Mouse (Mus musculus) hindbrain, embryonic 15.5 days (tissue): ENCODE results near the gene Pdyn. TPM values are rescaled to one million over a fixed set of nuclear protein-coding genes. Genes with fewer than 3 reads are reported as not detected.

Experiments used
- ATAC-seq: fragments of 200-750 bp; cut with Nextera tagmentation; 2 replicates; pipeline ENCODE4 v1.8.0; 2017; ENCODE audit warnings: low read depth, moderate number of reproducible peaks, moderate TSS enrichment; ENCODE audit not compliant: low FRiP score
- H3K27ac ChIP-seq: fragments of 300-500 bp; sonication (generic); replicated peaks from 2 replicates; pipeline ENCODE4 v1.5.1; 2015; ENCODE audit warnings: mild to moderate bottlenecking, inconsistent platforms
- H3K27me3 ChIP-seq: fragments of 300-500 bp; sonication (generic); 2 replicates; pipeline ENCODE4 v1.6.1; 2015; ENCODE audit warnings: control low read depth, inconsistent platforms
- H3K36me3 ChIP-seq: fragments of 300-500 bp; sonication (generic); 2 replicates; pipeline ENCODE4 v1.6.1; 2015; ENCODE audit warnings: control low read depth, inconsistent platforms
- H3K4me1 ChIP-seq: fragments of 300-500 bp; sonication (generic); replicated peaks from 2 replicates; pipeline ENCODE4 v1.6.1; 2015; ENCODE audit warnings: control low read depth, inconsistent platforms
- H3K4me2 ChIP-seq: fragments of 300-500 bp; sonication (generic); 2 replicates; pipeline ENCODE4 v1.6.1; 2015; ENCODE audit warnings: moderate library complexity, mild to moderate bottlenecking, inconsistent platforms
- H3K4me3 ChIP-seq: fragments of 300-500 bp; sonication (generic); 2 replicates; pipeline ENCODE4 v1.5.1; 2015; ENCODE audit warnings: mild to moderate bottlenecking, inconsistent platforms
- H3K9ac ChIP-seq: fragments of 300-500 bp; sonication (generic); 2 replicates; pipeline ENCODE4 v1.6.1; 2015; ENCODE audit warnings: inconsistent platforms
- H3K9me3 ChIP-seq: fragments of 300-500 bp; sonication (generic); 2 replicates; pipeline ENCODE4 v1.6.1; 2016; ENCODE audit warnings: control low read depth, inconsistent platforms
- WGBS: fragments of 180-500 bp; shearing (Covaris S2); methylation state at CpG from one replicate; pipeline ENCODE4 v1.1.7; 2015; 5-methylcytosine and 5-hydroxymethylcytosine counted together
- polyA plus RNA-seq: library from polyadenylated mRNA; unstranded; fragments of >200 nt; fragmentation: Nextera tagmentation; extraction: Ambion mirVana; gene quantifications from 2 replicates; pipeline ENCODE4 v1.2.1, GENCODE M21; 2015

Gene Pdyn
- polyA plus RNA-seq: 15.3 and 19.9 TPM in 2 replicates

DNA sequence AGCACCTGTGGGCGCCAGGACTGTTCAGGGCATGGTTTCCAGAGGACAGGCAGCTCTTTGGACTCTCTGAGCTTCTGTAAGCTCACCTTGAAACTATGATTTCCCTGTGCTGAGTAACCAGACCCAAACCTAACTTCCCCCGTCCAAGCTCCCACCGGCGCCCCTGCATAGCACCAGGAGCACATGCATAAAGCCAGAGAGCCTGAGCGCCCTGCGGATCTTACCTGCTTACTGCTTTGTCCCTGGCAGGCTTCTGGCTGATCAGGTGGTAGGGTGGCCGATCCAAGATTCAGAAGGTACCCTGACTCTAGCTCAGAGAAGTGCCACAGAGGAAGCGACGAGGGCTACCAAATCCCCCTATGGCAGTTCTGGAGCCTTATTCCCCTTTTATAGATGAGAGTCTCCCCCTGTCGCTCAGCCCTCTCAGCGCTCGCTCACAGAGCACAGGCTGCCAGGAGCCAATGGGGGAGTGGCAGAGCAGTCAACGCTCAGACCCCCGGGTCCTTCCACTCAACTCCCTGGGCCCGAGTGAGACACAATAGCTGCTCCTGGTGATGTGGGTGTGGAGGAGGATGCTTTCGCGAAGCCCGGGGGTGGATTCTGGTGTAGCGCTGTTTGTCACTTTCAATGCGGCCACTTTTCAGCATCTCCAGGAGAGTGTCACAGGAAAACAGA lies at the start of gene Pdyn:
TSS of gene Pdyn (minus strand) at position 361 of the 675 bp plus-strand sequence.
- ATAC-seq: peak; percentile 83
- Histone ChIP-seq H3K4me2 (peak within 1 kb of the TSS; percentile 56), H3K4me1 (0 out of 2 replicates have a peak, but pooled peaks cover 10% of the 10 kb centered on the region), H3K27me3 (peaks cover 2% of the 10 kb centered on the region; the same call in 1 of the 2 replicates), H3K9ac (peak within 1 kb of the TSS; percentile 31; the same call in 1 of the 2 replicates), H3K36me3 (no peaks in the 10 kb centered on the region), H3K4me3 (peak within 1 kb of the TSS; percentile 30), H3K27ac (no peak within 1 kb of the TSS), H3K9me3 (no peaks in the 10 kb centered on the region)
- WGBS: 8% methylated on average over 20 of the region's 20 CpGs

- Histone ChIP-seq H3K27me3 (no peaks in the 10 kb centered on the region; the same call in 1 of the 2 replicates), H3K36me3 (no peaks in the 10 kb centered on the region), H3K4me3 (no peak overlapping the region), H3K27ac (no peak overlapping the region), H3K4me1 (no peaks in the 10 kb centered on the region), H3K9me3 (no peaks in the 10 kb centered on the region), H3K9ac (no peak overlapping the region), H3K4me2 (no peak overlapping the region)
- WGBS: 93% methylated on average over 7 of the region's 7 CpGs
- ATAC-seq: no peak
Measured at GRCm38 (mm10) chr2:129742016-129742415, 42.4 kb upstream of the Pdyn start.

GRCm38 (mm10) chr2:129740515-129740914 lies 40.9 kb upstream of the Pdyn start:
- 85% methylated on average over 3 of the region's 3 CpGs for WGBS

GRCm38 (mm10) chr2:129734031-129734430 lies 34.4 kb upstream of the Pdyn start:
- Histone ChIP-seq H3K9ac (no peak overlapping the region), H3K4me1 (no peaks in the 10 kb centered on the region), H3K4me2 (no peak overlapping the region), H3K4me3 (no peak overlapping the region), H3K36me3 (no peaks in the 10 kb centered on the region), H3K27ac (no peak overlapping the region), H3K27me3 (no peaks in the 10 kb centered on the region), H3K9me3 (no peaks in the 10 kb centered on the region)
- WGBS: 84% methylated on average over 8 of the region's 8 CpGs
- ATAC-seq: no peak

More at GRCm38 (mm10) chr2:129740515-129740914, 40.9 kb upstream of the Pdyn start:
- Histone ChIP-seq H3K9ac (no peak overlapping the region), H3K27me3 (no peaks in the 10 kb centered on the region), H3K27ac (no peak overlapping the region), H3K4me2 (no peak overlapping the region), H3K4me1 (no peaks in the 10 kb centered on the region), H3K36me3 (no peaks in the 10 kb centered on the region), H3K9me3 (no peaks in the 10 kb centered on the region), H3K4me3 (no peak overlapping the region)
- no peak for ATAC-seq

DNA sequence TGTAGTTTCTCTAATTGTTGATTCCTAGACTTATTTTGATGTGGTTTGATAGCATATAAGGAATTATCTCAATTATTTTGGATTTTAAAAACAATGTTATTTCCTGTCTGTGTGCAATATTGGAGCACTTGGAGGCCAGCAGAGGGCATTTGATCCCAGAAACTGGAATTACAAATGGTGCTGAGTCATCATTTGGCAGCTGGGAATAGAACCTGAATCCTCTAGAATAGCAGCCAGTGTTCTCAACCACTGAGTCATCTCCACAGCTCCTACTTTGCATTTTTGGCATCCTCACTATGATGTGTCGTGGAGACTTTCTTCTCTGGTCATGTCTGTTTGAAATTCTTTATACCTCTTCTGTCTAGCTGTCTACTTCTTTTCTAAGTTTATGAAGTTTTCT lies 30.0 kb upstream of the Pdyn start:
- no peaks in the 10 kb centered on the region for H3K36me3 ChIP-seq
- H3K4me1 ChIP-seq: no peaks in the 10 kb centered on the region
- no peak overlapping the region for H3K4me2 ChIP-seq
- no peak overlapping the region for H3K4me3 ChIP-seq
- H3K9ac ChIP-seq: no peak overlapping the region
- ATAC-seq: no peak
- H3K27me3 ChIP-seq: no peaks in the 10 kb centered on the region
- H3K27ac ChIP-seq: no peak overlapping the region
- no peaks in the 10 kb centered on the region for H3K9me3 ChIP-seq
- WGBS: 80% methylated on average over 1 of the region's 1 CpGs

DNA sequence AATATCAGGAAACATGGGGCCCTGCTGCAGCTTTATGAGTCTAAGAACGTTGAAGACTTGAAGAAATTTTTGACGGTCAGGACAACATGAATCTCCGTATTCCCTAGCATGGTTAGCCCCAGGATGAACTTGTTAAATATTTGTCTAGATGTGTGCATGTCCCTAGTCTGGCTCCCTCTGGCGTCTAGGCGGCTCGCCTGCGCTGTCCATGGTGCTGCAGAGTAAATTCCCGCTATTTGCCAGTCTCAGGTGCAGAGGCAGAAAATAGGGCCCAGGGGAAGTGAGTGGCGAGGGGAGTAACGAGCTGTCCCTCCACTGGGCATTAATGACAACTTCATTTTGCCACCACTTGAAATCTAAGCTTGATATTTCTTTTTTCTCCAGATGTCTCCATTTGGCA lies 16.0 kb upstream of the Pdyn start:
- Histone ChIP-seq H3K9me3 (no peaks in the 10 kb centered on the region), H3K4me2 (no peak overlapping the region), H3K27me3 (no peaks in the 10 kb centered on the region), H3K9ac (no peak overlapping the region), H3K4me1 (no peaks in the 10 kb centered on the region), H3K4me3 (no peak overlapping the region), H3K36me3 (no peaks in the 10 kb centered on the region), H3K27ac (no peak overlapping the region)
- 17% methylated on average over 10 of the region's 10 CpGs for WGBS
- ATAC-seq: no peak

- WGBS: 74% methylated on average over 5 of the region's 5 CpGs
- ATAC-seq: no peak
- Histone ChIP-seq H3K27me3 (no peaks in the 10 kb centered on the region), H3K4me3 (no peak overlapping the region), H3K4me1 (no peaks in the 10 kb centered on the region), H3K4me2 (no peak overlapping the region), H3K9me3 (no peaks in the 10 kb centered on the region), H3K9ac (no peak overlapping the region), H3K27ac (no peak overlapping the region), H3K36me3 (no peaks in the 10 kb centered on the region)
Measured at GRCm38 (mm10) chr2:129713026-129713544, 13.4 kb upstream of the Pdyn start.

DNA sequence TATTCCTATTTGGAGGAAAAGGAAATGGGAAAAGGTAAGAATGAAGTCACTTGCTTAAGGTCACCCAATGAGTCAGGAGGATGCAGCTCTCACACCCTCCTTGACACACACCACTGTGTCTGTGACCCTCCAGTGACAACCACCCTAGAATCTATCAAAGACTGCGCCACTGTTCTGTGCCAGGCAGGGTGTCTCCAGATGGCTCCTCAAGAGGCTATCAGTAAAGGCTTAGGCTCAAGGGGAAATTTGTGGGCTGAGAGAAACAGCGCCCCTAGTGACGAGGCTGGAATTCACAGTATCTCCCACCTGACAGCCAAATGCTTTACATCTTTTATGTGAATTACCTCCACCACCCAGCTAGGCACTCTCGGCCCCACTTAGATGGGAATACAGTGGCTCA lies 3.6 kb downstream of the Pdyn start:
- no peak overlapping the region for H3K4me2 ChIP-seq
- 0 out of 2 replicates have a peak, but pooled peaks cover 7% of the 10 kb centered on the region for H3K4me1 ChIP-seq
- ATAC-seq: no peak
- no peaks in the 10 kb centered on the region for H3K36me3 ChIP-seq
- no peaks in the 10 kb centered on the region for H3K9me3 ChIP-seq
- H3K9ac ChIP-seq: no peak overlapping the region
- no peak overlapping the region for H3K4me3 ChIP-seq
- no peak overlapping the region for H3K27ac ChIP-seq
- 7% methylated on average over 4 of the region's 4 CpGs for WGBS
- H3K27me3 ChIP-seq: no peaks in the 10 kb centered on the region; the same call in 1 of the 2 replicates

DNA sequence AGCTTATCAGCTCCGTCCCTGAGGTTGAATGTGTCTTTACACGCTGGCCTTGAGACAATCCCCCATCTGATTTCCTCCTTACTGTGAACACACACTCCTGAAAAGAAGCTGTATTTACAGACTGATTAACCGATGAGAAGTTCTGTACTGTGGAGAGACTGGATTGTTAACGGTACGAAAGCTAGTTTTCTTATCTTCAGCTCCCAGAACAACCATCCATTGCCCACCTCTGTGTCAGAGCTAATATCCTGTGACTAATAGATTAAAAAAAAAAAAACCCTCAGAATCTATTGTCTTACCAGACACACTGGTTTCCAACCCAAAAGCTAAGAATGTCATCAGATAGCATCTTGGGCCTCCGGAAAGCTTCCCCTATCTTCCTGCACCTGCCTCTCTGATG lies 5.3 kb downstream of the Pdyn start:
- Histone ChIP-seq H3K4me2 (no peak overlapping the region), H3K27ac (no peak overlapping the region), H3K4me1 (no peaks in the 10 kb centered on the region), H3K9ac (no peak overlapping the region), H3K4me3 (no peak overlapping the region), H3K27me3 (no peaks in the 10 kb centered on the region), H3K36me3 (no peaks in the 10 kb centered on the region), H3K9me3 (no peaks in the 10 kb centered on the region)
- WGBS: 70% methylated on average over 6 of the region's 6 CpGs
- no peak for ATAC-seq

GRCm38 (mm10) chr2:129692694-129693093 lies 7.0 kb downstream of the Pdyn start:
- no peaks in the 10 kb centered on the region for H3K27me3 ChIP-seq
- no peaks in the 10 kb centered on the region for H3K36me3 ChIP-seq
- no peak for ATAC-seq
- no peak overlapping the region for H3K4me2 ChIP-seq
- 77% methylated on average over 8 of the region's 8 CpGs for WGBS
- H3K27ac ChIP-seq: no peak overlapping the region
- no peaks in the 10 kb centered on the region for H3K9me3 ChIP-seq
- H3K4me1 ChIP-seq: no peaks in the 10 kb centered on the region
- no peak overlapping the region for H3K4me3 ChIP-seq
- no peak overlapping the region for H3K9ac ChIP-seq

- no peaks in the 10 kb centered on the region for H3K27me3 ChIP-seq
- H3K36me3 ChIP-seq: no peaks in the 10 kb centered on the region
- no peak for ATAC-seq
- no peak overlapping the region for H3K4me2 ChIP-seq
- H3K9me3 ChIP-seq: no peaks in the 10 kb centered on the region
- H3K9ac ChIP-seq: no peak overlapping the region
- no peak overlapping the region for H3K4me3 ChIP-seq
- 86% methylated on average over 7 of the region's 7 CpGs for WGBS
- no peak overlapping the region for H3K27ac ChIP-seq
- H3K4me1 ChIP-seq: 0 out of 2 replicates have a peak, but pooled peaks cover 7% of the 10 kb centered on the region
Measured at GRCm38 (mm10) chr2:129689694-129690093, 9.9 kb downstream of the Pdyn start.

DNA sequence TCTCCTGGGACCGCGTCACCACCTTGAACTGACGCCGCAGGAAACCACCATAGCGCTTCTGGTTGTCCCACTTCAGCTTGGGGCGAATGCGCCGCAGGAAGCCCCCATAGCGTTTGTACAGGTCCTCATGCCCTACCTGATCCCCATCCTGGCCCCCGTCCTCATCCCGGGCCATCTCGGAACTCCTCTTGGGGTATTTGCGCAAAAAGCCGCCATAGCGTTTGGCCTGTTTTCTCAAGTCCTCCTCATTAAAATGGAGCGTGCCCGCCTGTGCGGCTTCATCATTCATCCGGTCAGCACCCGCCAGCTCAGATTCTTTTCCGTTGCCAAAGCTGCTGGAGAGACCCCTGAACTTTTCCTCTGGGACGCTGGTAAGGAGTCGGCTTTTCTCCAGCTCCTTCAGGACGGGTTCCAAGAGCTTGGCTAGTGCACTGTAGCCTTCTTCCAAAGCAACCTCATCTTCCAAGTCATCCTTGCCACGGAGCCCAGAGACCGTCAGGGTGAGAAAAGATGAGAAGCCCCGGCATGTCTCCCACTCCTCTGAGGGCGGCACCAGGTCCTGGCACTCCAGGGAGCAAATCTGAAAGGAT lies 11.5 kb downstream of the Pdyn start:
- H3K27ac ChIP-seq: no peak overlapping the region
- H3K4me3 ChIP-seq: no peak overlapping the region
- no peak overlapping the region for H3K4me2 ChIP-seq
- 90% methylated on average over 28 of the region's 28 CpGs for WGBS
- 0 out of 2 replicates have a peak, but pooled peaks cover 7% of the 10 kb centered on the region for H3K4me1 ChIP-seq
- no peaks in the 10 kb centered on the region for H3K27me3 ChIP-seq
- no peaks in the 10 kb centered on the region for H3K36me3 ChIP-seq
- H3K9ac ChIP-seq: no peak overlapping the region
- no peaks in the 10 kb centered on the region for H3K9me3 ChIP-seq
- no peak for ATAC-seq
